Mouse (Mus musculus) stomach, postnatal 0 days (tissue): ENCODE measurements around the gene Lypd6b. TPM values are rescaled to one million over a fixed set of nuclear protein-coding genes. Genes with fewer than 3 reads are reported as not detected.

Experiments
- ATAC-seq: fragments of 200-750 bp; cut with Nextera tagmentation; 2 replicates; pipeline ENCODE4 v1.8.0; 2017; ENCODE audit not compliant: low FRiP score, low TSS enrichment
- DNase-seq: peaks from one replicate; pipeline ENCODE4 v3.0.0-alpha.2; 2016; ENCODE audit warnings: low spot score
- H3K27ac ChIP-seq: fragments of 300-500 bp; sonication (generic); replicated peaks from 2 replicates; pipeline ENCODE4 v1.5.1; 2014; ENCODE audit warnings: mild to moderate bottlenecking, control low read depth
- H3K27me3 ChIP-seq: fragments of 300-500 bp; sonication (generic); 2 replicates; pipeline ENCODE4 v1.6.1; 2014; ENCODE audit warnings: low read length; ENCODE audit not compliant: control insufficient read depth, insufficient read depth
- H3K36me3 ChIP-seq: fragments of 300-500 bp; sonication (generic); 2 replicates; pipeline ENCODE4 v1.6.1; 2014; ENCODE audit warnings: low read length, mixed read lengths; ENCODE audit not compliant: control insufficient read depth, insufficient read depth
- H3K4me1 ChIP-seq: fragments of 300-500 bp; sonication (generic); replicated peaks from 2 replicates; pipeline ENCODE4 v1.6.1; 2014; ENCODE audit warnings: antibody characterized with exemption; ENCODE audit not compliant: control insufficient read depth, insufficient read depth
- H3K4me2 ChIP-seq: fragments of 300-500 bp; sonication (generic); replicated peaks from 2 replicates; pipeline ENCODE4 v1.6.1; 2014; ENCODE audit warnings: low read depth, mild to moderate bottlenecking, control low read depth, moderate library complexity
- H3K4me3 ChIP-seq: fragments of 300-500 bp; sonication (generic); 2 replicates; pipeline ENCODE4 v1.5.1; 2014; ENCODE audit warnings: low read depth, low read length, control low read depth
- H3K9ac ChIP-seq: fragments of 300-500 bp; sonication (generic); 2 replicates; pipeline ENCODE4 v1.6.1; 2014; ENCODE audit warnings: mild to moderate bottlenecking, low read length, control low read depth, mixed read lengths
- H3K9me3 ChIP-seq: fragments of 300-500 bp; sonication (generic); 2 replicates; pipeline ENCODE4 v1.6.1; 2016; ENCODE audit warnings: low read length; ENCODE audit not compliant: control insufficient read depth
- CTCF ChIP-seq: IDR thresholded peaks from 2 replicates; pipeline ENCODE4 v1.5.1; 2016; ENCODE audit warnings: antibody characterized with exemption, low read depth, mild to moderate bottlenecking, moderate library complexity
- EP300 ChIP-seq: optimal IDR thresholded peaks from 2 replicates; pipeline ENCODE3; 2016; ENCODE audit warnings: antibody characterized with exemption
- WGBS: fragments of 180-500 bp; shearing (Covaris S2); extraction: QIAGEN DNeasy Blood & Tissue Kit; methylation state at CpG from one replicate; pipeline ENCODE4 v1.1.7; 2014; 5-methylcytosine and 5-hydroxymethylcytosine counted together
- polyA plus RNA-seq: library from polyadenylated mRNA; unstranded; fragments of >200 nt; fragmentation: Nextera tagmentation; extraction: Ambion mirVana; gene quantifications from 2 replicates; pipeline ENCODE4 v1.2.1, GENCODE M21; 2015

Gene Lypd6b
- polyA plus RNA-seq, 1 experiment from 2014 or later, result 31.8 TPM

DNA sequence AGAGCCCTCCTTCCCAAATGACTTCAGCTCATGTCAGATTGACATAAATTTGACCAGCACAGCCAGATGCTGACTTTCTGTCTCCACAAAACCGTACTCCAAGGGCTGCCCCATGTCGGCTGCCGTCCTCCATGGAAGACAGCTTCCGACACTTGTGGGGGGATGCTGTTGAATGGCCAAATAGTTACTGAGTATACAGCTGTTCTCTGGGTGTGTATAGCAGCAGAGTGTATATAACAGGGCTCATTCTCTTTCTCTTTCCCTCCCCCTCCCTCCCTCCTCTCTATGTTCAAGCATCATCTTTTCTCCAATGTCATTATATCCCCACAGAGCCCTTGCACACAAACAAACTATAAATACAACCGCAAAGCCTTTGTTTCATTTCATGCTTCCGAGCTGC lies 43.7 kb upstream of the Lypd6b start:
- H3K9ac ChIP-seq, result no peak overlapping the region
- no peaks in the 10 kb centered on the region for H3K27me3 ChIP-seq
- peaks cover 11% of the 10 kb centered on the region for H3K4me1 ChIP-seq
- 0 out of 2 replicates have a peak overlapping the region, but pooled peaks have one; percentile 18 for H3K27ac ChIP-seq
- no peaks in the 10 kb centered on the region for H3K9me3 ChIP-seq
- TF ChIP-seq CTCF, result no peak
- TF ChIP-seq EP300, result no peak
- no peak for DNase-seq
- no peak for ATAC-seq
- H3K36me3 ChIP-seq, result no peaks in the 10 kb centered on the region
- peak overlapping the region; percentile 8; the same call in 1 of the 2 replicates for H3K4me3 ChIP-seq
- WGBS, result 41% methylated on average over 6 of the region's 6 CpGs
- peak overlapping the region; percentile 45 for H3K4me2 ChIP-seq

DNA sequence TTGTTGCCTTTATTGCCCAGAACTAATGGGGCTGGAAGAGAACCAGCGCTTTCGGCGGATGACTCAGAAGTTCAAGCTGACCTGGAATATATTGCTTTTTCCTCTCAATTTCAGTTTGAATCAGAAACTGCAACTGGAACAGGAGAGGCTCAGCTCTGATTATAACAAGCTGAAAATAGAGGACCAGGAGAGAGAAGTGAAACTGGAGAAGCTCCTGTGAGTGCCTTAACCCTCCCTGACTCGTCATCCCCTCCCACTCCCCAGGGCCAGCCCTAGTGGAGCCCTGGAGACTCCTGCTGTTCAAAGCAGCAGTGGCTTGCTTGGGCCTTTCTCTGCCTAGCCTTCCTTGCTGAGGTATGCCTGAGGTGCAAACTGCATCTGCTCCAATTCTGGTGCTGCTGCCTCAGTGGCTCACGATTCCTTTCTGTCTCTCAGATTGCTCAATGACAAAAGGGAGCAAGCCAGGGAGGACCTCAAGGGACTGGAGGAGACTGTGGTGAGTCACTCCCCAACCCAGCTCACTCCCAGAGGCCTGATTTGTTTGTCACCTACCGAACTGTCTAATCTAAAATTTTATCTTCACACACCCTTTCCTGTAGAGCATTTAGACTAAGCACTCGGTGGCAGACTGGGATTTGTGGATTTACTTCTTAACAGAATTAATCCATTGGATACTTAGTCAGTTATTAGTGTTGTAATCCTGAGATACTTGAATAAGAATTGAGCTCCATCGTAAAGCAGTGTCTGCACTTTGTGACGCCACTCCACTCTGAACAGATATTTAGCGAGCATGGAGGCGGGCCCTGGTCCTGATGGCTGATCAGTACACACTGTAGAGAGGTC lies 43.0 kb upstream of the Lypd6b start:
- Histone ChIP-seq H3K27ac (0 out of 2 replicates have a peak overlapping the region, but pooled peaks have one; percentile 41), H3K9ac (no peak overlapping the region), H3K27me3 (no peaks in the 10 kb centered on the region), H3K4me2 (peak overlapping the region; percentile 45), H3K9me3 (no peaks in the 10 kb centered on the region), H3K36me3 (no peaks in the 10 kb centered on the region), H3K4me1 (peaks cover 11% of the 10 kb centered on the region), H3K4me3 (peak overlapping the region; percentile 8; the same call in 1 of the 2 replicates)
- no peak for DNase-seq
- peak; percentile 74 for ATAC-seq
- 29% methylated on average over 11 of the region's 11 CpGs for WGBS
- TF ChIP-seq EP300 (no peak), CTCF (peak; percentile 19; the same call in 1 of the 2 replicates)

DNA sequence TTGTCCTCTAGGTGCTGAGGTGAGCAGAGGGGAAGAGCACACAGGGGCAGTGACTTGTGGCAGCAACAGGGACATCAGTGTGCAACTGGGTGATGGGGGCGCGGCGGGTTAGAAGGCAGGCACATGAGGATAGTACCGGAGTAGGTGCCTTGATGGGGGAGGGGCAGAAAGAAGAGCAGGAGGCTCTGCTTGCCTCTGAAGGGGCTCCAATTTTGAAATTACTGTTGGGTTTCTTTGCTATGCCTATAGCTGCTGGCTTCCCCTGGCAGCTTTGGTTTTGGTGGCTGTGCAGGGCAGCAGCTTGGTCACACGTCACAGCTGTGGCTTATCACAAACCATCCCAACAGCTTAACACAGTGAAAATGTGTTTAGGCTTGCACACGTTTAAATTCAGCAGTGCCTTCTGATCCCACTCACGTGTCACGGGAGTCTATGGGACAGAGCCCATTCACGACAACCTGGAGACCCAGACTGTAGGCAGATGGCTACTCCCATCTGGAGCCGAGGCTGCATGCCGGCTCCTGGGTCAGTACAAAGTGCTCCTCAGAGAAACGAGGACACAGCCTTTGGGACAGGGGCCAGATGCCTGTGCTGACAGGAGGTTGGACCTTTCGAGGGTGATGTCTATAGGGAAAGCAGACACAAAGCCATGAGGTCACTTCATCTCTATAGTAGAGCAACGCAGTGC lies 42.2 kb upstream of the Lypd6b start:
- H3K27me3 ChIP-seq, result no peaks in the 10 kb centered on the region
- 56% methylated on average over 14 of the region's 14 CpGs for WGBS
- no peak overlapping the region for H3K9ac ChIP-seq
- peaks cover 11% of the 10 kb centered on the region for H3K4me1 ChIP-seq
- DNase-seq (no peak), ATAC-seq (no peak)
- TF ChIP-seq EP300 (no peak), CTCF (no peak)
- H3K9me3 ChIP-seq, result no peaks in the 10 kb centered on the region
- H3K4me3 ChIP-seq, result no peak overlapping the region
- H3K36me3 ChIP-seq, result no peaks in the 10 kb centered on the region
- H3K4me2 ChIP-seq, result no peak overlapping the region
- no peak overlapping the region for H3K27ac ChIP-seq

DNA sequence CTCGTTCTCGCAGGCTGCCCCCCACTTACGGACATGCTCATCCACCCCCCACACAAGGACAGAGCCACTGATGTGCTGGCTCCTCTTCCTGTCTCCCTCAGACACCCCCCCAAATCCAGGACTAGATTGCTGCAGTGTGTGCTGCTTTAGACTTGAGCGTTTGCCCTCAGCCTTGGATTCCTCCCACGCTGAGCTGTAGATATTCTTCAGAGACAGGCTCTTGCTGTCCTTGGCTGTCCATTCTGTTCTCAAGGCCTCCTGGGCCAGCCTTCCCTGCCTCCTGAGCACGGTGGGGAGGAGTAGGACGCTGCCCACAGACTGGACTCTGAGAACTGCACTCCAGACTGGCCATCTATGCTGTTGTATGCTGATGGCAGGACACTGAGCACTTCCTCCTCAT lies 40.5 kb upstream of the Lypd6b start:
- no peaks in the 10 kb centered on the region for H3K9me3 ChIP-seq
- no peak overlapping the region for H3K4me2 ChIP-seq
- WGBS, result 82% methylated on average over 7 of the region's 7 CpGs
- H3K36me3 ChIP-seq, result no peaks in the 10 kb centered on the region
- H3K27ac ChIP-seq, result no peak overlapping the region
- DNase-seq (no peak), ATAC-seq (no peak)
- H3K9ac ChIP-seq, result no peak overlapping the region
- H3K27me3 ChIP-seq, result no peaks in the 10 kb centered on the region
- TF ChIP-seq CTCF, result no peak
- no peak for TF ChIP-seq EP300
- peaks cover 11% of the 10 kb centered on the region for H3K4me1 ChIP-seq
- H3K4me3 ChIP-seq, result no peak overlapping the region

DNA sequence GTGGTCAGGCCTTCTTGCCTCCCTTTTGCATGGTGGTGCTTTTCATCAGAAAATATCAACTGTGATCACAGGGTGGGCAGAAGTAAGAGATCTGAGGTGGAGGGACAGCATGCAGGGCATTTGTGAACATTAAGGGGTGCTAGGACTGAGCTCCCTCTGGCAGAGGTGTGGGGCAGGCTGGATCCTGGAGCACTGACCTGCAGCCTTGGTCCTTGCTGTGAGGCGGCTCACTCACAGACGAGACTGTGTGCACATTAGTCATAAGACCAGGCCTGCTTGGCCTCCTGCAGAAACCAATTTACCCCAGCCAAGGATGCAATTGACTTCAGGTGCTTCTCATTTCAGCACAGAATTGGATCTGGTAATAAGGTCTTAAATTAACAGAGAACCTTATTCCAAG lies 39.8 kb upstream of the Lypd6b start:
- H3K4me3 ChIP-seq, result no peak overlapping the region
- ATAC-seq (no peak), DNase-seq (no peak)
- H3K36me3 ChIP-seq, result no peaks in the 10 kb centered on the region
- no peaks in the 10 kb centered on the region for H3K27me3 ChIP-seq
- H3K4me2 ChIP-seq, result no peak overlapping the region
- no peak overlapping the region for H3K27ac ChIP-seq
- no peak for TF ChIP-seq CTCF
- TF ChIP-seq EP300, result no peak
- H3K9me3 ChIP-seq, result no peaks in the 10 kb centered on the region
- 82% methylated on average over 2 of the region's 2 CpGs for WGBS
- peaks cover 7% of the 10 kb centered on the region for H3K4me1 ChIP-seq
- H3K9ac ChIP-seq, result no peak overlapping the region
